Mouse (Mus musculus) megakaryocyte, embryonic 14.5 days (primary cell): Measurements from ENCODE around the gene Syt2.

ENCODE experiments used
- FLI1 ChIP-seq: IDR thresholded peaks from 2 replicates; pipeline ENCODE4 v1.6.1; 2012; ENCODE audit warnings: low read length, inconsistent platforms, mixed read lengths
- GATA1 ChIP-seq: IDR thresholded peaks from 3 replicates; pipeline ENCODE4 v1.6.1; 2012; ENCODE audit warnings: mixed read lengths, low read length, inconsistent platforms, borderline replicate concordance

- TF ChIP-seq GATA1 (no peak), FLI1 (no peak)
Measured at GRCm38 (mm10) chr1:134607279-134607678, 39.2 kb upstream of the Syt2 start.
